Mouse (Mus musculus) brain, adult 2 months (tissue): Measurements from ENCODE around the gene Nsf.
"Not testable (repeated sequence)": the region's sequence is repeated elsewhere in the genome, so short reads cannot be mapped to it uniquely, and the experiment has no call there.

Source experiments
- DNase-seq: peaks from one replicate; pipeline ENCODE4 v3.0.0; 2011; ENCODE audit warnings: low read depth, low spot score

The Nsf gene

GRCm38 (mm10) chr11:103896056-103896455 lies 57.8 kb downstream of the Nsf start:
- DNase-seq = no peak

- DNase-seq = peak; percentile 54
Observed at GRCm38 (mm10) chr11:103892831-103893230, 61.0 kb downstream of the Nsf start.

- no peak for DNase-seq
Observed at GRCm38 (mm10) chr11:103891781-103892180, 62.1 kb downstream of the Nsf start.

GRCm38 (mm10) chr11:103890337-103891186 lies 63.3 kb downstream of the Nsf start:
- peak; percentile 88 for DNase-seq

- DNase-seq = peak; percentile 67
Observed at GRCm38 (mm10) chr11:103887724-103888410, 66.0 kb downstream of the Nsf start.

- peak; percentile 85 for DNase-seq
Observed at GRCm38 (mm10) chr11:103884749-103885383, 69.0 kb downstream of the Nsf start.

GRCm38 (mm10) chr11:103883793-103884192 lies 70.1 kb downstream of the Nsf start:
- DNase-seq = no peak

GRCm38 (mm10) chr11:103879476-103879875 lies 74.4 kb downstream of the Nsf start:
- DNase-seq = not testable (repeated sequence)

- DNase-seq = no peak
Observed at GRCm38 (mm10) chr11:103878441-103878840, 75.4 kb downstream of the Nsf start.

- DNase-seq = no peak
Observed at GRCm38 (mm10) chr11:103870352-103870751, 83.5 kb downstream of the Nsf start.

GRCm38 (mm10) chr11:103867702-103868101 lies 86.2 kb downstream of the Nsf start:
- DNase-seq = no peak

- peak; percentile 11 for DNase-seq
Observed at GRCm38 (mm10) chr11:103865346-103865745, 88.5 kb downstream of the Nsf start.

GRCm38 (mm10) chr11:103864486-103864885 lies 89.4 kb downstream of the Nsf start:
- DNase-seq = no peak

- DNase-seq = no peak
Observed at GRCm38 (mm10) chr11:103862951-103863350, 90.9 kb downstream of the Nsf start.

GRCm38 (mm10) chr11:103859933-103860610 lies 93.8 kb downstream of the Nsf start:
- no peak for DNase-seq

GRCm38 (mm10) chr11:103858760-103859159 lies 95.1 kb downstream of the Nsf start:
- no peak for DNase-seq

GRCm38 (mm10) chr11:103856641-103857040 lies 97.2 kb downstream of the Nsf start:
- no peak for DNase-seq

- peak; percentile 27 for DNase-seq
Observed at GRCm38 (mm10) chr11:103854294-103854693, 99.6 kb downstream of the Nsf start.

- peak; percentile 28 for DNase-seq
Observed at GRCm38 (mm10) chr11:103853284-103853920, 100.5 kb downstream of the Nsf start.

- no peak for DNase-seq
Observed at GRCm38 (mm10) chr11:103852590-103853283, 101.1 kb downstream of the Nsf start.

- DNase-seq = no peak
Observed at GRCm38 (mm10) chr11:103848287-103848686, 105.6 kb downstream of the Nsf start.
